In genomic region chr6:50942696-50943095, GRCm38 (mm10) we compare ENCODE assay signal across 14 mouse cellular contexts.
"Had no signal": no experiment of that assay in that cellular context is flagged by ENCODE, and none has a peak within 500 bp of the region (broad histone marks: within the 10 kb centered on the region; RNA-seq: fewer than 3 reads in every experiment).

No protein-coding gene starts in this region.

- ATAC-seq: lung, postnatal 0 days; midbrain, embryonic 16.5 days had no signal

- H3K27me3 ChIP-seq: neural tube, embryonic 13.5 days had no signal

- H3K9me3 ChIP-seq: limb, embryonic 13.5 days; neural tube, embryonic 13.5 days had no signal

- H3K27ac ChIP-seq: left cerebral cortex, adult 2 months; limb, embryonic 13.5 days; liver, embryonic 14.5 days; neural tube, embryonic 13.5 days had no signal

- H3K4me2 ChIP-seq: limb, embryonic 13.5 days; midbrain, embryonic 11.5 days; neural tube, embryonic 13.5 days had no signal

- H3K36me3 ChIP-seq: limb, embryonic 13.5 days; neural tube, embryonic 13.5 days had no signal

- H3K9ac ChIP-seq: limb, embryonic 13.5 days; liver, embryonic 14.5 days; neural tube, embryonic 13.5 days had no signal

- DNase-seq: kidney, adult 18-20 months; kidney, postnatal 10 days; lung, adult 2 months; lung, postnatal 4 days; right cerebral cortex, postnatal 4 days; spleen, adult 18-20 months; thymus, postnatal 36 days had no signal

- H3K4me3 ChIP-seq: left cerebral cortex, adult 2 months; limb, embryonic 13.5 days; neural tube, embryonic 13.5 days had no signal
